Mouse (Mus musculus) embryonic fibroblast, embryonic 13.5 days (primary cell): ENCODE measurements at regions not wholly inside any gene's neighbourhood (a gene's known extent, or its start where the extent isn't known, plus 50 kb on each side); places are given as distances from the start of the nearest gene placed in this dataset.

ENCODE experiments used
- CTCF ChIP-seq: IDR thresholded peaks from 2 replicates; pipeline ENCODE4 v1.5.1; 2011; ENCODE audit warnings: mild to moderate bottlenecking, control low read depth, low read length, moderate library complexity, borderline replicate concordance; ENCODE audit not compliant: insufficient read depth
- POLR2A ChIP-seq: IDR thresholded peaks from 2 replicates; pipeline ENCODE4 v1.6.1; 2011; ENCODE audit warnings: low read depth, mild to moderate bottlenecking, control low read depth, low read length, moderate library complexity

DNA sequence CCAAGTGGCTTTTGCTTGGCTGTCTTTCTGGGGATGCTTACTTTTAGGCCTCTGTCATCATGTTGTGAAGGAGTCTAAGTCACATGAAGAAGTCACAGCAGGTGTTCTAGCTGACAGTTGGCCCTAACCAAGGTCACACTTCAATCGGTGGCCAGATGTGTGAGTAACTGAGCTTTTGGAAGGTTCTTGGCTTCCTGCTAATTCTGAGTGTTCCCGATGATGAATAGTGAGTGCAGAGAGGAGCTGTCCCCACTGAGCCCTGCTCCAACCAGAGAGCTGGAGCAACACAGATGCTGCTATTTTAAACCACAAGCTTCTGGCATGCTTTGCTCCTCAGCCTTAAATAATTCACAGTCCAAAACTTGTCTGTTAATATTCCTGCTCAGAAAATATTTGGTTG, 1966.6 kb downstream of the 9330182O14Rik start:
- TF ChIP-seq CTCF: no peak
- no peak for TF ChIP-seq POLR2A
